Mouse (Mus musculus) urinary bladder, postnatal 14 days (tissue): ENCODE measurements at regions not wholly inside any gene's neighbourhood (a gene's known extent, or its start where the extent isn't known, plus 50 kb on each side); places are given as distances from the start of the nearest gene placed in this dataset.
"Not testable (repeated sequence)": the region's sequence is repeated elsewhere in the genome, so short reads cannot be mapped to it uniquely, and the experiment has no call there.

Source experiments
- DNase-seq: peaks from one replicate; pipeline ENCODE4 v3.0.0; 2021; ENCODE audit warnings: low spot score

GRCm38 (mm10) chr3:16533643-16534042, 527.4 kb upstream of the Gm5150 start:
- no peak for DNase-seq

- DNase-seq = not testable (repeated sequence)
Observed at GRCm38 (mm10) chr3:16527511-16527910, 521.3 kb upstream of the Gm5150 start.

- not testable (repeated sequence) for DNase-seq
Observed at GRCm38 (mm10) chr3:16488431-16488830, 482.2 kb upstream of the Gm5150 start.

- no peak for DNase-seq
Observed at GRCm38 (mm10) chr3:16482750-16483149, 476.5 kb upstream of the Gm5150 start.

GRCm38 (mm10) chr3:16471360-16471759, 465.1 kb upstream of the Gm5150 start:
- no peak for DNase-seq

DNA sequence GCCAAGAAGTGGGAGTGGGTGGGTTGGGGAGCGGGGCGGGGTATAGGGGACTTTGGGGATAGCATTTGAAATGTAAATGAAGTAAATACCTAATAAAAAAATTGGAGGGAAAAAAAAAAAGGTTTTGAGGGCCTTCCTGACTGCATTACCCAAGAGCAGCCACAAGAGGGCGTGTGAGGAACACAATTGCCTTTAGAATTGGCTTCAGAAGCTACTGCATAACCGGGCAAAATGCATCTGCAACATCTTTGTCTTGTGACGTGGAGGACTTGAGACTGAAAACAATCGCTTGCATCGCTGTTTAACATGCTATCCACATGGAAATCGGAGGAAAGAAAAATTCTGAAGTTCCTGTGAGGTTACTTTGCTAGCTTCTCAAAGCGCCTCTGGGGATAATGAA, 460.2 kb upstream of the Gm5150 start:
- peak; percentile 30 for DNase-seq

GRCm38 (mm10) chr3:16465357-16465756, 459.1 kb upstream of the Gm5150 start:
- no peak for DNase-seq

DNA sequence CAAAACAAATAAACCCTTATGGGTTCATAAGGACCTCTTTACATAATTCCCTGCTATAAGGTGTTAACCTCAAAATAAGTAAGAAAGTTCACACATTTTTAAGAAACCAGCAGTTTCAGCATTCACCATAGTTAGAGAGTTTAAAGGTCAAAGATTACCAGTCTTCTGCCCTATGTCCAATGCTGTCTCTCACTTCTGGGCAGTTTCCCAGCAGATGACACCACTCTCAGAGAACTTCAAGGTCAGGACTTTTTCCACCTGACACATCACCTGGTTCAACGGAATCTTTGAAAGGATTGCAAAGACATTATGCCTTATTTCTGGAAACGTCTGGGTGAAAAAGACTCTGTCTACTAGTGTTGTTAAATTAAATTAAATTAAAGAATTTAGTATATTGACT, 458.1 kb upstream of the Gm5150 start:
- no peak for DNase-seq

DNA sequence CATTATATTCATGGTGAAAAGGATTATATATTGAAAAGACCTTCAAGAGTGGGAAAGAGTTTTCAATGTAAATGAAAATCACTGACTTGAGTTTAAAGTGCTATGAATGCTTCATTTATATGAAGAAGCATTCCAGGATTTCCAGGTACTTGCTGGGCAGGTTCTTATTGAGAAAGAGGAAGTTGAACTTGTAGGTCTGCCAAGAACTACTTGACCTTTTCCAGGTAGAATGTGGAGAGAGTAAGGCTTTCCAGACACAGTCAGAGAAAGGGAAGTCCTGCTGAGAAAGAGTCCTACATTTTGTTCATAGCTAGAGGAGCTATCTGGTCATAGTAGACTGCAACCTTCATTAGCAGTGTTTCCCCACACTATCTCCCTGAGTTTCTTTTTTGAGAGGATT, 426.8 kb upstream of the Gm5150 start:
- no peak for DNase-seq

DNA sequence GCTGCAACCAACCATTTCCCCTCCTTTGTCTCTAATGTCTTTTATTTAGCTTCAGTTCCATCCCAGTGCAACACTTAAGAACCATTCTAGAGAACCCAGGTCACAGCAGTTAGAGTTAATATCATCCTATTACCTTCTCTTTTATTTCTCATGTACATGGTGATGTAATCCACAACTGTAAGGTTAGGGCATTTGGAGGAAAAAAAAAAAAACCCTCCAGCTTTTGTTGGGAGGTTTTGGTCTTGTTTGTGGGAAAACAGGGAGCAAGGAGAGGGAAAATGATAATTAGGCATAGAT, 425.5 kb upstream of the Gm5150 start:
- DNase-seq = no peak

DNA sequence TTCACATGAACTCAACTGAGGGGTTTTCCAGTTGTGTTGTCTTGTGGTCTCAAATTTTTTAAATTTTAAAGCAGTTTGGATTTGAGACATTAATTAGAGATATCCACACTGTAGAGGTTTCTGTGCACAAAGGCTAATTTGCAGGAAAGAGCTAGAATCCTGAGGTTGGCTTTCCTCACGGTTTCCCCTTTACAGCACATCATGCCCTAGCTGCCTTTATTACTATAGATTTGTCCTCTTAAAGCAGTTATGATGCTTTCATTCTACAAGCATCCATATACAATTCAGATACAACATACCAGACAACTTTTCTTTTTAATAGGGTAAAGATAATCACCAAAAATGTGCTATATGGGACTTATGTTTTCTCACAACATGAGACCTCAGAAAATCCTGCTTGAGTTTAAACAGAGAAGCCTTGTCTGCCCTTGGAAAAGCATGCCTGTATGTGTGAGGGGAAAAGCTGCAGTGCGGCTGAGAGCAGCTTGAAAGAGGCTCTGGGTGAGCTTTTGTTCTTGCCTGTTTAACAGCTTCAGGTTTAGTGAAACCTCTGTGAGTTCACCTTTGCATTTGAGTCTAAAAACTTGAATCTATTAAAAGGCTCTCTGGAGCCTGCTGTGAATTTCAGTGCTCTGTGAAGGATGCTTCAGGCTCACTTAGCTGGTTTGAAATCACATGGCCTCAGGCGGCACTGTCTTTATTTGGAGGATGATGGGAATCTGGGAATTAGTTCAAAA, 425.0 kb upstream of the Gm5150 start:
- no peak for DNase-seq
